Mouse (Mus musculus) CD4-positive, CD25-positive, alpha-beta regulatory T cell, adult 9 weeks (primary cell): ENCODE measurements around the gene Tubb2a. TPM values are rescaled to one million over a fixed set of nuclear protein-coding genes. Genes with fewer than 3 reads are reported as not detected.

Source experiments
- polyA plus RNA-seq: library from polyadenylated mRNA; unstranded; fragments of 100-300 nt; shearing (Covaris generic); gene quantifications from one replicate; pipeline ENCODE4 v1.2.1, GENCODE M21; 2017

The Tubb2a gene
- 32.0 TPM for polyA plus RNA-seq

GRCm38 (mm10) chr13:34077492-34078271 is at the start of gene Tubb2a:
TSS of gene Tubb2a (minus strand) at chr13:34078007.

GRCm38 (mm10) chr13:34037172-34038055 is 40.4 kb downstream of the Tubb2a start, which contains the start of gene Bphl:
TSS of gene Bphl (plus strand) at chr13:34037597.

Other genes starting within 250 kb of the Tubb2a start
- gene Serpinb6e, start 234.6 kb downstream of the Tubb2a start, polyA plus RNA-seq, result not detected
- gene Serpinb6c, start 172.3 kb downstream of the Tubb2a start, polyA plus RNA-seq, result not detected
- gene Nqo2, start 113.3 kb downstream of the Tubb2a start, polyA plus RNA-seq, result 10.2 TPM
- gene Ripk1, start 75.6 kb downstream of the Tubb2a start, polyA plus RNA-seq, result 15.9 TPM
- 43.3 TPM for gene Serpinb6a, start 75.2 kb downstream of the Tubb2a start, polyA plus RNA-seq
- gene Bphl, start 40.4 kb downstream of the Tubb2a start, polyA plus RNA-seq, result 42.8 TPM
- 0.68 TPM for gene Tubb2b, start 52.5 kb upstream of the Tubb2a start, polyA plus RNA-seq
- gene Psmg4, start 85.0 kb upstream of the Tubb2a start, polyA plus RNA-seq, result 80.2 TPM